Mouse (Mus musculus) thymus, postnatal 10 days (tissue): ENCODE measurements around the gene Cldn20.

ENCODE experiments used
- DNase-seq, 2 experiments: peaks; one replicate each; pipeline ENCODE4 v3.0.0; 2021; ENCODE audit warnings: low spot score in 2 of 2

Cldn20 gene

GRCm38 (mm10) chr17:3532254-3532653 is at the start of gene Cldn20:
Cldn20 (plus strand) TSS chr17:3532554.
- DNase-seq, result no peak

- DNase-seq, result no peak
Measured at GRCm38 (mm10) chr17:3483091-3483490, 49.3 kb upstream of the Cldn20 start.

GRCm38 (mm10) chr17:3485851-3486250 is 46.5 kb upstream of the Cldn20 start:
- no peak for DNase-seq

- no peak for DNase-seq
Measured at GRCm38 (mm10) chr17:3487211-3487610, 45.1 kb upstream of the Cldn20 start.

GRCm38 (mm10) chr17:3487721-3488601 is 44.4 kb upstream of the Cldn20 start:
- no peak for DNase-seq

GRCm38 (mm10) chr17:3490216-3490895 is 42.0 kb upstream of the Cldn20 start:
- DNase-seq, result no peak

- no peak for DNase-seq
Measured at GRCm38 (mm10) chr17:3491065-3491464, 41.3 kb upstream of the Cldn20 start.

GRCm38 (mm10) chr17:3491667-3492066 is 40.7 kb upstream of the Cldn20 start:
- DNase-seq, result no peak

- DNase-seq, result no peak
Measured at GRCm38 (mm10) chr17:3495576-3495975, 36.8 kb upstream of the Cldn20 start.

- DNase-seq, result no peak
Measured at GRCm38 (mm10) chr17:3496080-3496479, 36.3 kb upstream of the Cldn20 start.

GRCm38 (mm10) chr17:3498086-3498485 is 34.3 kb upstream of the Cldn20 start:
- DNase-seq, result peak in 1 of 2 experiments; percentile 38

- no peak for DNase-seq
Measured at GRCm38 (mm10) chr17:3498580-3498979, 33.8 kb upstream of the Cldn20 start.

- no peak for DNase-seq
Measured at GRCm38 (mm10) chr17:3499468-3499867, 32.9 kb upstream of the Cldn20 start.

GRCm38 (mm10) chr17:3500076-3500475 is 32.3 kb upstream of the Cldn20 start:
- no peak for DNase-seq

GRCm38 (mm10) chr17:3500936-3501335 is 31.4 kb upstream of the Cldn20 start:
- DNase-seq, result no peak

- DNase-seq, result no peak
Measured at GRCm38 (mm10) chr17:3505711-3506110, 26.6 kb upstream of the Cldn20 start.

- DNase-seq, result no peak
Measured at GRCm38 (mm10) chr17:3506508-3506907, 25.8 kb upstream of the Cldn20 start.

- peak; percentile 8 to 42 for DNase-seq
Measured at GRCm38 (mm10) chr17:3509841-3510240, 22.5 kb upstream of the Cldn20 start.

- no peak for DNase-seq
Measured at GRCm38 (mm10) chr17:3514316-3514715, 18.0 kb upstream of the Cldn20 start.

GRCm38 (mm10) chr17:3515851-3516250 is 16.5 kb upstream of the Cldn20 start:
- DNase-seq, result no peak

- DNase-seq, result no peak
Measured at GRCm38 (mm10) chr17:3516406-3516805, 15.9 kb upstream of the Cldn20 start.

- DNase-seq, result no peak
Measured at GRCm38 (mm10) chr17:3520344-3520743, 12.0 kb upstream of the Cldn20 start.
